Mouse (Mus musculus): ENCODE results near the gene Lmo2.

Lmo2 gene

GRCm38 (mm10) chr2:103957649-103958546 is at the start of gene Lmo2:
Lmo2 (plus strand) TSS chr2:103957986.
- DNase-seq: no peak

GRCm38 (mm10) chr2:103910601-103911000 is 47.2 kb upstream of the Lmo2 start:
- DNase-seq: no peak

- no peak for DNase-seq
Observed at GRCm38 (mm10) chr2:103912481-103913251, 45.1 kb upstream of the Lmo2 start.

GRCm38 (mm10) chr2:103913252-103913650 is 44.5 kb upstream of the Lmo2 start:
- no peak for DNase-seq

- no peak for DNase-seq
Observed at GRCm38 (mm10) chr2:103916069-103916468, 41.7 kb upstream of the Lmo2 start.

GRCm38 (mm10) chr2:103917375-103917774 is 40.4 kb upstream of the Lmo2 start:
- DNase-seq: no peak

- DNase-seq: no peak
Observed at GRCm38 (mm10) chr2:103918375-103918774, 39.4 kb upstream of the Lmo2 start.

GRCm38 (mm10) chr2:103919488-103919887 is 38.3 kb upstream of the Lmo2 start:
- no peak for DNase-seq

- no peak for DNase-seq
Observed at GRCm38 (mm10) chr2:103926586-103927113, 31.1 kb upstream of the Lmo2 start.

GRCm38 (mm10) chr2:103927610-103928145 is 30.1 kb upstream of the Lmo2 start:
- no peak for DNase-seq

GRCm38 (mm10) chr2:103930306-103931019 is 27.3 kb upstream of the Lmo2 start:
- peak; percentile 10 for DNase-seq

- peak; percentile 15 for DNase-seq
Observed at GRCm38 (mm10) chr2:103931511-103931911, 26.3 kb upstream of the Lmo2 start.

GRCm38 (mm10) chr2:103932025-103932424 is 25.8 kb upstream of the Lmo2 start:
- DNase-seq: no peak

GRCm38 (mm10) chr2:103932480-103932879 is 25.3 kb upstream of the Lmo2 start:
- no peak for DNase-seq

- no peak for DNase-seq
Observed at GRCm38 (mm10) chr2:103934270-103934669, 23.5 kb upstream of the Lmo2 start.

GRCm38 (mm10) chr2:103934670-103935069 is 23.1 kb upstream of the Lmo2 start:
- no peak for DNase-seq

- no peak for DNase-seq
Observed at GRCm38 (mm10) chr2:103935691-103936435, 21.9 kb upstream of the Lmo2 start.

GRCm38 (mm10) chr2:103936666-103937065 is 21.1 kb upstream of the Lmo2 start:
- no peak for DNase-seq

GRCm38 (mm10) chr2:103937670-103938069 is 20.1 kb upstream of the Lmo2 start:
- no peak for DNase-seq

GRCm38 (mm10) chr2:103938573-103938972 is 19.2 kb upstream of the Lmo2 start:
- DNase-seq: no peak

GRCm38 (mm10) chr2:103939003-103939402 is 18.8 kb upstream of the Lmo2 start:
- no peak for DNase-seq

GRCm38 (mm10) chr2:103941085-103941484 is 16.7 kb upstream of the Lmo2 start:
- DNase-seq: no peak

Data from lung, postnatal 36 days (tissue).